Mouse (Mus musculus): ENCODE measurements around the gene Bid. TPM values are rescaled to one million over a fixed set of nuclear protein-coding genes. Genes with fewer than 3 reads are reported as not detected.
"Not testable (repeated sequence)": the region's sequence is repeated elsewhere in the genome, so short reads cannot be mapped to it uniquely, and the experiment has no call there.

Gene Bid
- polyA plus RNA-seq, 1 experiment from 2014 or later, result 5.6 TPM

DNA sequence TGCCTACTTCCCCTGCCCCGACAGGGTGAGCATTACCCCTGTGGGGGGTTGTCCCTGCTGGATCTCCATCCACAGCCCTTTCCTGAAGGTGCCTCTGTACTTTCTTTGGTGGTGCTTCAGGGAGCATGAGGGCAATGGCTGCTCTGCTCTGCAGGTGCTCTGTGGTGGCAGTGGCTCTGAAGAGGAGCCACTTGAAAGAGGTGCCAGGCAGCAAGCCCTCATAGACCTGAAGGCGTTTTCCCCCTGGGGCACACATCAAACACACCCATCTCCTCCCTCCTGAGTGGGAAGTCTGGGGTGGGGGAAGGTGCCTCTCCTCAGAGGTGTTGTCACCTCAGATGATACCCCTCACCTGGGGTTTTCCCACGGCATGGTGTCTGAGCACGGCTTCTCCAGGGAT is 17.5 kb upstream of the Bid start:
- WGBS, result 71% methylated on average over 4 of the region's 4 CpGs
- H3K4me2 ChIP-seq, result no peak overlapping the region
- H3K4me3 ChIP-seq, result no peak overlapping the region
- peaks cover 8% of the 10 kb centered on the region for H3K4me1 ChIP-seq (replicated peaks)
- H3K27ac ChIP-seq, result no peak overlapping the region
- H3K27me3 ChIP-seq, result no peaks in the 10 kb centered on the region
- peak; percentile 25; the same call in 1 of the 2 replicates for ATAC-seq (replicated peaks; ENCODE audit: insufficient number of reproducible peaks, insufficient read depth, low FRiP score, low read depth)
- no peak overlapping the region for H3K9ac ChIP-seq
- no peaks in the 10 kb centered on the region for H3K9me3 ChIP-seq (replicated peaks)
- H3K36me3 ChIP-seq, result peaks cover 34% of the 10 kb centered on the region; the same call in 1 of the 2 replicates

DNA sequence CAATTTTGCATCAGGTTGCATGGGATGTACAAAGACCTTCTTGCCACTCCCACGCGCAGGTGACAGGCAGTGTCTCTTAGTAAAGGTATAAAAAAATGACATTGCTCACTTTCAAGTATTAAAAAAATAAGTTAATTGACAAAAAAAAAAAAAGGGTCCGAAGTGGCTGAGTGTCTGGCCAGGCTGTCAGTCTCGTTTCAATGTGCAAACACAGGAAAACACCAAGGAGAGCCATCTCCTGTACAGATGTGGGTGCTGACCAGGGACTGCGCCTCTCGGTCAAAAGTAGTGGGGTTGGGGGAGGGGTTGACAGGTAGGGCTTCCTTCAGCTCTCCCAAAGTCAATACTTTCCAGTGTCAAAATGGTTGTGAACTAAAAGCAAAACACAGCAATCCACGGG is 17.0 kb upstream of the Bid start:
- Histone ChIP-seq H3K9ac (no peak overlapping the region), H3K4me1 (replicated peaks) (peaks cover 8% of the 10 kb centered on the region), H3K9me3 (replicated peaks) (no peaks in the 10 kb centered on the region), H3K4me3 (no peak overlapping the region), H3K4me2 (no peak overlapping the region), H3K36me3 (peaks cover 34% of the 10 kb centered on the region; the same call in 1 of the 2 replicates), H3K27ac (no peak overlapping the region), H3K27me3 (no peaks in the 10 kb centered on the region)
- no peak for ATAC-seq (replicated peaks; ENCODE audit: insufficient number of reproducible peaks, insufficient read depth, low FRiP score, low read depth)
- 87% methylated on average over 7 of the region's 7 CpGs for WGBS

DNA sequence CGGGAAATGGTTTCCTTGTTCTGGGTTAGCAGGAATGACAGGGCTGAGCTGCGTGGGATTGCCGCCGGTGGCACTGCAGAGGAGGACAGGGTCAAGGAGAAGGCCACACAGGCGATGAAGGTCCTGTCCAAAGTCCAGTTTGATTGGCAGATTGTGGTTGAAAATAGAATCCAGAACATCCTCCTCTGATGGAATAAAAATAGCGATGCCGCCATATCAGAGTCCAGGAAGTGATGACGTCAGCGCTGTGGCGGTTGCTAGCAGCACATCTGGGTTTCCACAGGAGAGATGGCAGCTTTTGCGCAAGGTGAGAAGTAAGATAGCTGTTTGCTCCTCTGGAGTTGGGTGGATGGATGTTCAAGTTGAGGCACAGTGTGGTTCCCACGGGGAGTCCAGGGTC is 15.9 kb upstream of the Bid start:
- Histone ChIP-seq H3K27me3 (no peaks in the 10 kb centered on the region), H3K27ac (no peak overlapping the region), H3K36me3 (peaks cover 34% of the 10 kb centered on the region; the same call in 1 of the 2 replicates), H3K9me3 (replicated peaks) (no peaks in the 10 kb centered on the region), H3K4me3 (no peak overlapping the region), H3K9ac (no peak overlapping the region), H3K4me2 (no peak overlapping the region), H3K4me1 (replicated peaks) (peaks cover 12% of the 10 kb centered on the region)
- ATAC-seq (replicated peaks; ENCODE audit: insufficient number of reproducible peaks, insufficient read depth, low FRiP score, low read depth), result no peak
- 47% methylated on average over 12 of the region's 12 CpGs for WGBS

DNA sequence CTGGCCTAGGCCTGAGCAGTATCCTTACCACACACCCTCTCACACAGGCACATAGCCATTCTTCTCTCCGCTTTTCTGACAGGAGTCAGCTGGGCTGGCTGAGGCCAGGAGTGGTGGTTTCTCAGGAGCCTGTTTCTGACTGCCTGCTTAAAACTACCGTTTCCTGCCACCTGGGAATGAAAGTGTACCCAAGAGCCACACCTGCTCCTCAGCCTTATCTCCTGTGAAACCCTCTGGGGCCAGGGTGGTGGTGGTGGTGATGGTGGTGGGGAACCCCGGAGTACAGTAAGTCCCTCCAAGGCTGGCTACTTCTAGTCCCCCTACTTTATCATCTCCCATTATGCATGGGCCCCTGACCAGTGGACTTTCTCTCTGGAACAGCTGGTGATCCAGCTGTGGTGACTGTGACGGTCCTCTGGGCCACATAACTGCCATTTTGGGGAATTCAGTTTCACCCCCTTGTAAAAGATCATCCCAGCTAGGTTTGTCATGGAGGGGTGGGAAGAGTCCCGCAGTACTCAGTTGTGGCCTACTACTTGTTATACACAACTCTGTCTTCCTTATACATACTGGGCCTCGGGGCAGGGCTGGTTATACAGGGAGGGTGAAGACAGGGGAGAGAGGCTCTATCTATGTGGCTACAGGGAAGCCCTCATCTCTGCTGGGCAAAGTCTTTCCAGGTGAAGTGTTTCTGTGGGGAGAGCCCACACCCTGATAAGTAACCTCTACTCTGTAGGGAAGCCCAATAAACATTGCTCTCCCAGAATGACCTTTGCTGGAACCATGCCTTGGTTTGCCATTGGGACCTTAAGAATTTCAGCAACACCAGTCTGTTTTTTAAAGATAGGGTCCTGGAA is 14.0 kb upstream of the Bid start:
- Histone ChIP-seq H3K9me3 (replicated peaks) (no peaks in the 10 kb centered on the region), H3K4me2 (no peak overlapping the region), H3K9ac (no peak overlapping the region), H3K4me1 (replicated peaks) (peaks cover 12% of the 10 kb centered on the region), H3K27me3 (no peaks in the 10 kb centered on the region), H3K36me3 (peaks cover 34% of the 10 kb centered on the region; the same call in 1 of the 2 replicates), H3K27ac (peak overlapping the region; percentile 26; the same call in 1 of the 2 replicates), H3K4me3 (no peak overlapping the region)
- ATAC-seq (replicated peaks; ENCODE audit: insufficient number of reproducible peaks, insufficient read depth, low FRiP score, low read depth), result no peak
- WGBS, result 75% methylated on average over 6 of the region's 6 CpGs

DNA sequence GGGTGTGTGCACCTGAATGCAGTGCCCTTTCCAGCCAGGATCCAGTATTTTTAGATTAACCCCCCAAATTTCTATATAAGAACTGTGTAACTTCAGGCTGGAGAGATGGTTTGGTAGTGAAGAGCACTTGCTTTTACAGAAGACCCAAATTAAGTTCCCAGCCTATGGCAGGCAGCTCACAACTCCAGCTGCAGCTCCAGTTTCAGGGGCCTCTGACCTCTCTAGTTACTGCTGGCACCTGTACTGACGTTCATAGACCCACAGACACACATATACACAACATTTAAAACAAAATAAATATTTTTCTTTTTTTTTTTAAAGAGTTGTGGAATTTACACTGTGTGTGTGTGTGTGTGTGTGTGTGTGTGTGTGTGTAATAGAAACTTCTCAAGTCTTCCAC is 12.8 kb upstream of the Bid start:
- no peak overlapping the region for H3K4me2 ChIP-seq
- no peak for ATAC-seq (replicated peaks; ENCODE audit: insufficient number of reproducible peaks, insufficient read depth, low FRiP score, low read depth)

DNA sequence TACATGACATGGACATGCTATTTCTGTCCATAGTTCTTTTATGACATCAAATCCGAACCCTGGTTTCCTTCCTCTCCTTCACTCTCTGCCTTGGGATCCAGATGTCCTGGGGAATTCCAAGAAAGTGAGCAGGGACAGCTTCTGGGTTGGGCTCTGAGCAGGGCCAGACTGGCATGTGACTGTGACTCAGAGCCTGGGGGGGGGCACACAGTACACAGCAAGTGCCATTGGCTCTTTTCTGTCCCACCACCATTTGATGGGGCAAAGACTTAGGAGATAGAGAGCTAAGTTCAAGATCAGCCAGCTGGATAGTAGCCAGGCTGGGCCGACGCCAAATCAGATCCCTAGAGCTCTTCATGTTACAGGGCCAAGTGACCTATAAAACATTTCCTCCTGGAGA is 11.1 kb upstream of the Bid start:
- H3K4me2 ChIP-seq, result no peak overlapping the region
- H3K4me1 ChIP-seq (replicated peaks), result peaks cover 10% of the 10 kb centered on the region
- peaks cover 17% of the 10 kb centered on the region; the same call in 1 of the 2 replicates for H3K36me3 ChIP-seq
- no peak overlapping the region for H3K9ac ChIP-seq
- 0 out of 2 replicates have a peak, but pooled peaks have one; percentile 27 for ATAC-seq (replicated peaks; ENCODE audit: insufficient number of reproducible peaks, insufficient read depth, low FRiP score, low read depth)
- WGBS, result 63% methylated on average over 3 of the region's 3 CpGs
- H3K9me3 ChIP-seq (replicated peaks), result no peaks in the 10 kb centered on the region
- H3K4me3 ChIP-seq, result no peak overlapping the region
- no peak overlapping the region for H3K27ac ChIP-seq
- no peaks in the 10 kb centered on the region for H3K27me3 ChIP-seq

More for the DNA sequence above, 12.8 kb upstream of the Bid start:
- Histone ChIP-seq H3K4me3 (no peak overlapping the region), H3K9me3 (replicated peaks) (no peaks in the 10 kb centered on the region), H3K4me1 (replicated peaks) (peaks cover 12% of the 10 kb centered on the region), H3K36me3 (peaks cover 27% of the 10 kb centered on the region; the same call in 1 of the 2 replicates), H3K27me3 (no peaks in the 10 kb centered on the region), H3K9ac (no peak overlapping the region), H3K27ac (no peak overlapping the region)
- 56% methylated on average over 1 of the region's 1 CpGs for WGBS

DNA sequence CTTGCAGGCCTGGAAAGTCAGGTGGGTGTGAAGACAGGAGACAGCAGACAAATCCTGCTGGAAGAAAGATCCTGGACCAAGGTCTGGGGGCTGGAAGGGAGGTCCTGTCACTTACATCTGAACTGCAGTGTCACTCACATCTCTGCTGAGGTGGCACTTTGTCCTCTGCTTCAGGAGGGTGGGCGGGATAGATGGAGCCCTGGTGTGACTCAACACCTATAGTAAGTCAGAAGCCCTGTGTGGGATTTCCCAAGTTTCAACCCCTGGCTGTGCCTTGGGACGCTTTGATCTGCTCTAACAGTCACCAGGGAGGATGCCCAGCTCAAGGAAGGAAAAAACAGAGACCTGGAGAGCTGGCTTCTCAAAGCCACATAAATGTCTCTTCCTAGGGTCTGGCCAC is 10.2 kb upstream of the Bid start:
- no peak for ATAC-seq (replicated peaks; ENCODE audit: insufficient number of reproducible peaks, insufficient read depth, low FRiP score, low read depth)
- H3K9me3 ChIP-seq (replicated peaks), result no peaks in the 10 kb centered on the region
- no peak overlapping the region for H3K4me3 ChIP-seq
- 58% methylated on average over 2 of the region's 2 CpGs for WGBS
- peaks cover 4% of the 10 kb centered on the region for H3K4me1 ChIP-seq (replicated peaks)
- no peak overlapping the region for H3K9ac ChIP-seq
- H3K36me3 ChIP-seq, result peaks cover 14% of the 10 kb centered on the region; the same call in 1 of the 2 replicates
- H3K27me3 ChIP-seq, result no peaks in the 10 kb centered on the region
- no peak overlapping the region for H3K27ac ChIP-seq
- no peak overlapping the region for H3K4me2 ChIP-seq

DNA sequence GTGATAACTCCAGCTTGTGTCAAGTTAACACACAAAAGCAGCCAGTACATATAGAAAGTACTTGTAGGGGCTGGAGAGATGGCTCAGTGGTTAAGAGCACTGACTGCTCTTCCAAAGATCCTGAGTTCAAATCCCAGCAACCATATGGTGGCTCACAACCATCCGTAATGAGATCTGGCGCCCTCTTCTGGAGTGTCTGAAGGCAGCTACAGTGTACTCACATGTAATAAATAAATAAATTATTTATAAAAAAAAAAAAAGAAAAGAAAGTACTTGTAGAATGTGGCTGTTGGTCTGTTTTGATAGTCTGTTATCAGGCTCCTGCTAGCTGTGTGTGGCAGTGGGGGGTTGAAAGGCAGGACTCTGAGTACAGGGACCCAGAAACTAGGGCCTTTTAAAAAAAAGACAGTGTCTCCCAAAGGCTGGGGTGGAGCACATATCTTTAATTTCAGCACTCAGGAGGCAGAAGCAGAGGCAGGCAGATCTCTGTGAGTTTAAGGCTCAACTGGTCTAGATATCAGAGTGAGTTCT is 8.2 kb upstream of the Bid start:
- not testable (repeated sequence) for H3K9me3 ChIP-seq (replicated peaks); H3K4me1 ChIP-seq (replicated peaks); H3K9ac ChIP-seq; H3K27ac ChIP-seq; H3K27me3 ChIP-seq; H3K4me2 ChIP-seq; H3K36me3 ChIP-seq; ATAC-seq (replicated peaks; ENCODE audit: insufficient number of reproducible peaks, insufficient read depth, low FRiP score, low read depth); H3K4me3 ChIP-seq
- WGBS, result 64% methylated on average over 2 of the region's 2 CpGs

DNA sequence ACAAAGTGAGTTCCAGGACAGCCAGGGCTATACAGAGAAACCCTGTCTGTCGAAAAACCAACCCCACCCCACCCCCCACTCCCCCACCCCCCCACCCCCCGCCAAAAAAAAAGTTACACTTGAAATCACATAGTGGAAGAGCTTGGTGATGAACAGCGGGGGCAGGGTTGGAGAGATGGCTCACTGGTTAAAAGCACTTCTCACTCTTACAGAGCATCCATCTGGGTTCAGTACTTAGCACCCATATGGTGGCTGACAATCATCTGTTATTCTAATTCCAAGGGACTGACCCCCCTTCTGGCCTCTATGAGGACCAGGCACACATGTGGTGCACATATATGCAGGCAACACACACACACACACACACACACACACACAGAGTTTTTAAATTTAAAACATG is 1.3 kb upstream of the Bid start:
- ATAC-seq (replicated peaks; ENCODE audit: insufficient number of reproducible peaks, insufficient read depth, low FRiP score, low read depth), result no peak
- H3K9me3 ChIP-seq (replicated peaks), result no peaks in the 10 kb centered on the region
- no peak overlapping the region for H3K4me3 ChIP-seq
- H3K4me1 ChIP-seq (replicated peaks), result peaks cover 12% of the 10 kb centered on the region
- no peaks in the 10 kb centered on the region for H3K27me3 ChIP-seq
- no peak overlapping the region for H3K4me2 ChIP-seq
- H3K9ac ChIP-seq, result no peak overlapping the region
- no peak overlapping the region for H3K27ac ChIP-seq
- WGBS, result 71% methylated on average over 3 of the region's 3 CpGs
- no peaks in the 10 kb centered on the region for H3K36me3 ChIP-seq

DNA sequence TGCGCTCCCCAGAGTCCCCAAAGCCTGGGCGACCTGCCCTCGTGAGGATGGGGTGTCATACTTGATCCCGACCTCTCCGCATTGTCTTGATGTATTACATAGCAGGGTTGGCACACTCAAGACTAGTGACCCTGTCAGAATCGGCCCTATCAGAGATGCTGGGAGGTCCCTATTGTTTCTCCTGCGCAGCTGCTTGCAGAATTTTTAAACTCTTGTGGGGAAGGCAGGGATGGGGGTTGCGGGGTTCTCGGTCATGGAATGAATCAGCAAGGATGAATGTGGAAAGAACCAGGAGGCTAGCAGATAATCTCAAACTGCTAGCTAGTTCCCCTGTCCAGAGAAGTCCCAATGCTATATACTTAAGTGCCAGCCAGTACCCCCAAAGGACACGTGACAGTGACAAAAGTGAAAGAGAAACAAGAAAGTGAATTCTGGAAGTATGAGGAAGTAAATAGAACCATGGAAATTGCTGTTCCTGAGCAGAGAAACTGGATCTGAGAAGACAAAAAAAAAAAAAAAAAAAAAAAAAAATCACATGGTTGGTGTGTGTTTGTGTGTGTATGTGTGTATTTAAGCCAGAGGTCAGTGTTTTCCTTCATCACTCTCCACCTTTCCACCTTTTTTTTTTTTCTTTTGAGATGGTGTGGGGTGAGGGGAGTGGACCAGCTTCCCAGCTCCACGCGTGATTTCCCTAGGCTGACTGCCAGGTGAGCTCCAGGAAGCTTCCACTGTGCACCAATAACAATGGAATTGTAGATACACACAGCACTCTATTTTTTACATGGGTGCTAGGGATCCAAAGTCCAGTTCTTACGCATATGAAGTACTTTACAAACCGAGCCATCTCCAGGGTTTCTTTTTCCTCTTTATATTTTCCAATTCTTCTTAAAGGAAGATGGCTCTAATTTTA is 574 bp upstream of the Bid start:
- peak overlapping the region; percentile 68; the same call in 1 of the 2 replicates for H3K9ac ChIP-seq
- 25% methylated on average over 10 of the region's 14 CpGs for whole genome bisulfite sequencing
- peaks cover 19% of the 10 kb centered on the region for H3K4me1 ChIP-seq (replicated peaks)
- H3K36me3 ChIP-seq; H3K27ac ChIP-seq; H3K27me3 ChIP-seq; ATAC-seq (replicated peaks; ENCODE audit: insufficient number of reproducible peaks, insufficient read depth, low FRiP score, low read depth); H3K9me3 ChIP-seq (replicated peaks): not testable (repeated sequence)
- H3K4me3 ChIP-seq, result peak overlapping the region; percentile 74
- H3K4me2 ChIP-seq, result peak overlapping the region; percentile 99

DNA sequence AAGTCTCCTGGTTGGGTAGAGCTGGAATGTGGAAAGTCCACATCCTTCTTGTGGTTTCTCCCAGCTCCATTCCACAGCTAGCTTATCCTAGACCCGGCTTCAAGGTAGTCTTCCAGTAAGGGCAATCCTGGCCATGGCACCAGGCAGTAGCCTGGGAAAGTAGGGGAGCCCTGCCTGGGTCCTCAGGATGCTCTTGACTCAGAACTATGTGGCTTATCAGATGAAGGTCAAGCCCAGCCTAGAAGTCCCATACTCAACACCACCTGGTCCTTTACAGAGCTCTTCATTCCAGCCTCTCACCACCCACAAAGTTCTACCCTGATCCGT is 1.0 kb downstream of the Bid start:
- Histone ChIP-seq H3K36me3 (no peaks in the 10 kb centered on the region), H3K4me2 (peak overlapping the region; percentile 99), H3K9ac (no peak overlapping the region), H3K27ac (no peak overlapping the region), H3K27me3 (no peaks in the 10 kb centered on the region), H3K9me3 (replicated peaks) (no peaks in the 10 kb centered on the region), H3K4me3 (peak overlapping the region; percentile 74), H3K4me1 (replicated peaks) (peaks cover 29% of the 10 kb centered on the region)
- WGBS, result 48% methylated on average over 2 of the region's 2 CpGs
- no peak for ATAC-seq (replicated peaks; ENCODE audit: insufficient number of reproducible peaks, insufficient read depth, low FRiP score, low read depth)
